10 mouse cellular contexts compared by ENCODE assay signal in genomic region chr7:73614341-73614740, GRCm38 (mm10).
DNase-seq lines count a peak whose midpoint lies in the region; ATAC-seq and TF ChIP-seq lines count a peak whose summit lies in the region.
"Had no signal": no experiment of that assay in that cellular context is flagged by ENCODE, and none has a peak within 500 bp of the region (broad histone marks: within the 10 kb centered on the region; RNA-seq: fewer than 3 reads in every experiment).

No protein-coding gene starts in this region.

- no peak overlapping the region for H3K4me3 ChIP-seq in layer of hippocampus, adult 2 months
- 0 out of 4 replicates have a peak overlapping the region, but pooled peaks of 1 of the 2 experiments have one; percentile 30 for H3K4me3 ChIP-seq in MEL (ENCODE audit: control insufficient read depth in 1 of 2, insufficient read depth in 1 of 2, low read depth in 2 of 2, low read length in 2 of 2)
- no peak overlapping the region for H3K4me3 ChIP-seq in embryonic facial prominence, embryonic 13.5 days
- H3K4me3 ChIP-seq in midbrain, embryonic 16.5 days (ENCODE audit: low read depth, low read length), result no peak overlapping the region
- H3K4me3 ChIP-seq: heart, embryonic 13.5 days had no signal

- WGBS in embryonic facial prominence, embryonic 13.5 days, result 88% methylated on average over 4 of the region's 4 CpGs
- 75% methylated on average over 4 of the region's 4 CpGs for WGBS in midbrain, embryonic 16.5 days

- H3K4me1 ChIP-seq in MEL (ENCODE audit: control insufficient read depth in 1 of 2, insufficient read depth in 2 of 2, low read length in 2 of 2), result peaks cover 11 to 20% of the 10 kb centered on the region in 2 experiments
- H3K4me1 ChIP-seq in embryonic facial prominence, embryonic 13.5 days, result peaks cover 43% of the 10 kb centered on the region
- peaks cover 28% of the 10 kb centered on the region for H3K4me1 ChIP-seq in midbrain, embryonic 16.5 days (ENCODE audit: control insufficient read depth, insufficient read depth, low read length)

- no peak for ATAC-seq in embryonic facial prominence, embryonic 13.5 days (ENCODE audit: insufficient number of reproducible peaks, insufficient read depth, low FRiP score, low TSS enrichment, low read depth)
- ATAC-seq in midbrain, embryonic 16.5 days, result no peak
- no peak for ATAC-seq in cerebellum, adult (ENCODE audit: insufficient number of reproducible peaks, low FRiP score, low TSS enrichment)

- peak overlapping the region; percentile 99 for H3K27ac ChIP-seq in layer of hippocampus, adult 2 months
- H3K27ac ChIP-seq in MEL (ENCODE audit: control insufficient read depth, low read depth, low read length), result peak overlapping the region; percentile 17
- 0 out of 2 replicates have a peak overlapping the region, but pooled peaks have one; percentile 100 for H3K27ac ChIP-seq in embryonic facial prominence, embryonic 13.5 days
- peak overlapping the region; percentile 69 for H3K27ac ChIP-seq in midbrain, embryonic 16.5 days (ENCODE audit: low read length)

- TF ChIP-seq CTCF in layer of hippocampus, adult 2 months (conservative IDR thresholded peaks at IDR 0.05), result peak; percentile 22; the same call in 1 of the 2 replicates
- TF ChIP-seq CTCF in MEL (IDR thresholded peaks at IDR 0.05 in 2 of 3, conservative IDR thresholded peaks at IDR 0.05 in 1 of 3; ENCODE audit: control insufficient read depth in 1 of 3, insufficient read depth in 1 of 3, low read depth in 2 of 3, low read length in 3 of 3, poor library complexity in 1 of 3, severe bottlenecking in 1 of 3), result no peak

- no peak overlapping the region for H3K4me2 ChIP-seq in embryonic facial prominence, embryonic 13.5 days
- no peak overlapping the region for H3K4me2 ChIP-seq in midbrain, embryonic 16.5 days (ENCODE audit: low read length)
- H3K4me2 ChIP-seq: heart, embryonic 13.5 days had no signal

- no peaks in the 10 kb centered on the region for H3K27me3 ChIP-seq in MEL (ENCODE audit: control insufficient read depth in 1 of 2, insufficient read depth in 2 of 2, low read length in 2 of 2)
- no peaks in the 10 kb centered on the region for H3K27me3 ChIP-seq in embryonic facial prominence, embryonic 13.5 days
- H3K27me3 ChIP-seq in midbrain, embryonic 16.5 days (ENCODE audit: control insufficient read depth, insufficient read depth, low read depth, low read length), result no peaks in the 10 kb centered on the region
- H3K27me3 ChIP-seq: heart, embryonic 13.5 days had no signal

- peaks cover 0 to 31% of the 10 kb centered on the region in 2 experiments; a peak in 2 of 4 replicates for H3K36me3 ChIP-seq in MEL (ENCODE audit: control insufficient read depth in 1 of 2, insufficient read depth in 2 of 2, low read length in 2 of 2)
- H3K36me3 ChIP-seq in embryonic facial prominence, embryonic 13.5 days, result no peaks in the 10 kb centered on the region
- H3K36me3 ChIP-seq in midbrain, embryonic 16.5 days (ENCODE audit: control insufficient read depth, insufficient read depth, low read length), result no peaks in the 10 kb centered on the region
- H3K36me3 ChIP-seq: heart, embryonic 13.5 days had no signal

- peak; percentile 31 to 72 for TF ChIP-seq EP300 in MEL (IDR thresholded peaks at IDR 0.05; ENCODE audit: low read depth in 1 of 2, low read length in 2 of 2)

- TF ChIP-seq POLR2A in MEL (IDR thresholded peaks at IDR 0.05; ENCODE audit: control insufficient read depth in 1 of 2, insufficient read depth in 1 of 2, low read depth in 1 of 2, low read length in 2 of 2, poor library complexity in 1 of 2), result no peak

- H3K79me2 ChIP-seq in MEL (ENCODE audit: control insufficient read depth, insufficient read depth, low read length, poor library complexity), result peaks cover 12% of the 10 kb centered on the region; the same call in 1 of the 2 replicates

- no peak for DNase-seq in layer of hippocampus, adult 2 months (ENCODE audit: low spot score in 2 of 2)
- no peak for DNase-seq in layer of hippocampus, postnatal 14 days (ENCODE audit: low spot score in 2 of 2)
- DNase-seq in MEL (ENCODE audit: low read depth, low spot score), result peak; percentile 72
- DNase-seq in kidney, postnatal 14 days, result no peak
- DNase-seq: cerebellum, postnatal 14 days; layer of hippocampus, adult 9-11 months had no signal

- H3K9ac ChIP-seq in MEL (ENCODE audit: control insufficient read depth, low read depth, low read length, poor library complexity, severe bottlenecking), result no peak overlapping the region
- H3K9ac ChIP-seq in embryonic facial prominence, embryonic 13.5 days, result no peak overlapping the region
- H3K9ac ChIP-seq in midbrain, embryonic 16.5 days (ENCODE audit: low read depth, low read length), result no peak overlapping the region
- H3K9ac ChIP-seq: heart, embryonic 13.5 days had no signal

- no peaks in the 10 kb centered on the region for H3K9me3 ChIP-seq in MEL (replicated peaks; ENCODE audit: insufficient read depth, low read length)
- no peaks in the 10 kb centered on the region for H3K9me3 ChIP-seq in embryonic facial prominence, embryonic 13.5 days
- no peaks in the 10 kb centered on the region for H3K9me3 ChIP-seq in midbrain, embryonic 16.5 days (replicated peaks; ENCODE audit: control insufficient read depth, low read length, poor library complexity, severe bottlenecking)
- H3K9me3 ChIP-seq: heart, embryonic 13.5 days had no signal

- TF ChIP-seq RAD21 in MEL (IDR thresholded peaks at IDR 0.05; ENCODE audit: low read depth, low read length), result no peak

TF ChIP-seq in MEL, 35 proteins besides CTCF, POLR2A, EP300 and RAD21:
- no peak for TF ChIP-seq MYB (IDR thresholded peaks at IDR 0.05; ENCODE audit: low read depth, low read length)
- TF ChIP-seq MXI1 (IDR thresholded peaks at IDR 0.05; ENCODE audit: low read depth, low read length), result 0 out of 2 replicates have a peak, but pooled peaks have one; percentile 47
- TF ChIP-seq GABPA (IDR thresholded peaks at IDR 0.05; ENCODE audit: low read depth, low read length), result no peak
- TF ChIP-seq POLR2AphosphoS5 (IDR thresholded peaks at IDR 0.05; ENCODE audit: borderline replicate concordance, low read depth, low read length), result no peak
- no peak for TF ChIP-seq USF2 (IDR thresholded peaks at IDR 0.05; ENCODE audit: borderline replicate concordance in 1 of 2, insufficient read depth in 1 of 2, low read depth in 1 of 2, low read length in 2 of 2)
- no peak for TF ChIP-seq NRF1 (IDR thresholded peaks at IDR 0.05; ENCODE audit: insufficient read depth, low read depth, low read length, poor library complexity, severe bottlenecking)
- TF ChIP-seq MEF2A (IDR thresholded peaks at IDR 0.05; ENCODE audit: extremely low read depth, insufficient replicate concordance, low read depth, low read length, poor library complexity, severe bottlenecking), result no peak
- peak; percentile 70 for TF ChIP-seq BHLHE40 (IDR thresholded peaks at IDR 0.05; ENCODE audit: borderline replicate concordance, low read depth, low read length)
- no peak for TF ChIP-seq E2F4 (IDR thresholded peaks at IDR 0.05; ENCODE audit: borderline replicate concordance, low read depth, low read length)
- no peak for TF ChIP-seq CHD1 (IDR thresholded peaks at IDR 0.05; ENCODE audit: low read depth, low read length)
- TF ChIP-seq UBTF (IDR thresholded peaks at IDR 0.05; ENCODE audit: borderline replicate concordance, insufficient read depth, low read depth, low read length), result no peak
- TF ChIP-seq MYC (IDR thresholded peaks at IDR 0.05; ENCODE audit: low read depth, low read length), result peak; percentile 82; the same call in 1 of the 2 replicates
- TF ChIP-seq ZNF384 (IDR thresholded peaks at IDR 0.05; ENCODE audit: low read depth, low read length), result no peak
- no peak for TF ChIP-seq HCFC1 (IDR thresholded peaks at IDR 0.05; ENCODE audit: low read depth, low read length)
- peak; percentile 41; the same call in 1 of the 2 replicates for TF ChIP-seq MAX (IDR thresholded peaks at IDR 0.05; ENCODE audit: low read length)
- TF ChIP-seq ELF1 (IDR thresholded peaks at IDR 0.05; ENCODE audit: low read depth, low read length), result no peak
- TF ChIP-seq POLR2AphosphoS2 (IDR thresholded peaks at IDR 0.05; ENCODE audit: low read length), result no peak
- TF ChIP-seq MAFK (IDR thresholded peaks at IDR 0.05; ENCODE audit: borderline replicate concordance, low read depth, low read length), result no peak
- no peak for TF ChIP-seq CHD2 (IDR thresholded peaks at IDR 0.05; ENCODE audit: low read length)
- 0 out of 2 replicates have a peak, but pooled peaks have one; percentile 11 for TF ChIP-seq TBP (IDR thresholded peaks at IDR 0.05; ENCODE audit: low read depth, low read length)
- no peak for TF ChIP-seq KAT2A (conservative IDR thresholded peaks at IDR 0.05; ENCODE audit: low read depth, low read length)
- TF ChIP-seq SMC3 (IDR thresholded peaks at IDR 0.05; ENCODE audit: low read depth, low read length), result no peak
- TF ChIP-seq JUND (IDR thresholded peaks at IDR 0.05; ENCODE audit: low read depth, low read length), result no peak
- peak; percentile 56; the same call in 1 of the 2 replicates for TF ChIP-seq TCF12 (IDR thresholded peaks at IDR 0.05; ENCODE audit: low read depth, low read length)
- no peak for TF ChIP-seq RCOR1 (IDR thresholded peaks at IDR 0.05; ENCODE audit: low read depth, low read length)
- no peak for TF ChIP-seq NELFE (IDR thresholded peaks at IDR 0.05; ENCODE audit: low read depth, low read length)
- TF ChIP-seq ZMIZ1 (IDR thresholded peaks at IDR 0.05; ENCODE audit: low read depth, low read length), result no peak
- TF ChIP-seq SIN3A (IDR thresholded peaks at IDR 0.05; ENCODE audit: low read length), result peak; percentile 61
- peak; percentile 50 for TF ChIP-seq GATA1 (IDR thresholded peaks at IDR 0.05; ENCODE audit: low read depth, low read length)
- no peak for TF ChIP-seq ZKSCAN1 (IDR thresholded peaks at IDR 0.05; ENCODE audit: low read depth, low read length)
- no peak for TF ChIP-seq USF1 (IDR thresholded peaks at IDR 0.05; ENCODE audit: low read depth, low read length)
- no peak for TF ChIP-seq ZC3H11A (IDR thresholded peaks at IDR 0.05; ENCODE audit: low read depth, low read length)
- TF ChIP-seq TAL1 (IDR thresholded peaks at IDR 0.05; ENCODE audit: low read length), result peak; percentile 35; the same call in 1 of the 2 replicates
- peak; percentile 48; the same call in 1 of the 2 replicates for TF ChIP-seq ETS1 (IDR thresholded peaks at IDR 0.05; ENCODE audit: low read depth, low read length)
- no peak for TF ChIP-seq MAZ (IDR thresholded peaks at IDR 0.05; ENCODE audit: low read depth, low read length)

Comparison
In these comparisons a context has a peak if more than half of its experiments do, and no peak if none do; other contexts are left out.
1. H3K27ac ChIP-seq: peak in every context shown above with its lines; median percentile 100 in embryonic facial prominence, embryonic 13.5 days; 99 in layer of hippocampus, adult 2 months; 69 in midbrain, embryonic 16.5 days; 17 in MEL.